Mouse (Mus musculus): Measurements from ENCODE around the gene Rflnb.

The Rflnb gene

DNA sequence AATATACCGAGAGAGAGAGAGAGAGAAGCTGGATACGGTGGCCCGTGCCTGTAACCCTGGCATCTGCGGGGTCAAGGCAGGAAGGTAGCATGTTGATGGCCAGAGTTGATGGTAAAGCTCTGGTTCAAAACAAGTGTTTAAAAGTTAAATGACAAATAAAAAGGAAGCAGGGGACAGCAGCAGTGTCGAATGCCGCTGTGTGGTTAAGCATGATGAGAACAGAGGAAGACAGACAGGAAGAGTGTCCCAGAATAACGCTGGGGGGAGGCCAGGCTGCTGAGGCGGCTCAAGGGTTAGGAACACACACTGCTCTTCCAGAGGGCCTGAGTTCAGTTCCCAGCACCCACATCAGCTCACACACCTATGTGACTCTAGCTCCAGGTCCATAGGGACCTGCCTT, 35.1 kb downstream of the Rflnb start:
- intact Hi-C loops (cut with DNase I) = no loop called here

GRCm38 (mm10) chr11:75991911-75992310, 35.7 kb downstream of the Rflnb start:
- intact Hi-C loops (cut with DNase I) = no loop called here

- intact Hi-C loops (cut with DNase I) = no loop called here
Observed at GRCm38 (mm10) chr11:75990965-75991835, 36.4 kb downstream of the Rflnb start.

DNA sequence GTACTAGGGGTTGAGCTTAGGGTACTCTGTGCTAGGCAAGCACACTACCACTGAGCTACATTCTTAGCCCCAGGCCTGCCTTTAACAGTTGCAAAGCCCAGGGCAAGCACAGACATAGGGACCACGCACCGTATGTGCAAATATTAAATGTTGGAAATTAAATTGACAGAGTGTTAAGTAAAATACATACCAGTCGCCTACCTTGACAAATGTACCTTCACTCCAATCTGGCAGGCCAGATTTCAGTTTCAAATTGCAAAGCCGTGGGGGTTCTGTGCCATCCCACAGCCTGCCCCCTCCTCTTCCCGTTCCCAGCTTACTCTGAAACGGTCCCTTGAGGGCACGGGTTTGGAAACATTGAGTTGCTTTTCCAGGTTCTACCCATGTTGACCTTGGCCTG, 41.6 kb downstream of the Rflnb start:
- intact Hi-C loops (cut with DNase I) = no loop called here

- intact Hi-C loops (cut with DNase I) = no loop called here
Observed at GRCm38 (mm10) chr11:75984581-75984980, 43.0 kb downstream of the Rflnb start.

DNA sequence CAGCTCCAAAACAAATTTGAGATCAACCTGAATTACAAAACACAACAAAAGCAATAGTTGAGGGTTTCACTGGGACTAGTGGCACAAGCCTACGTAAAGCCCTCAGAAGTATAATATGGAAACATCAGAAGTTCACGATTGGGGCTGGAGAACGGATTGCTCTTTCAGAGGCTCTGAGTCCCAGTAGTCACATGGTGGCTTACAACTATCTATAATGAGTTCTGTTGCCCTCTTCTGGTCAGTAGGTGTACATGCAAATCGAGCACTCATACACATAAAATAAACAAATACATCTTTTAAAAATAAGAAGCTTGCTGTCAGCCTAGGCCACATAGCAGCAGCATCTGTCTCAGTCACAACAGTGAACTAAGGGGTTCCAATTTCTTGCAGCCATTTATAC, 44.4 kb downstream of the Rflnb start:
- intact Hi-C loops (cut with DNase I) = no loop called here

DNA sequence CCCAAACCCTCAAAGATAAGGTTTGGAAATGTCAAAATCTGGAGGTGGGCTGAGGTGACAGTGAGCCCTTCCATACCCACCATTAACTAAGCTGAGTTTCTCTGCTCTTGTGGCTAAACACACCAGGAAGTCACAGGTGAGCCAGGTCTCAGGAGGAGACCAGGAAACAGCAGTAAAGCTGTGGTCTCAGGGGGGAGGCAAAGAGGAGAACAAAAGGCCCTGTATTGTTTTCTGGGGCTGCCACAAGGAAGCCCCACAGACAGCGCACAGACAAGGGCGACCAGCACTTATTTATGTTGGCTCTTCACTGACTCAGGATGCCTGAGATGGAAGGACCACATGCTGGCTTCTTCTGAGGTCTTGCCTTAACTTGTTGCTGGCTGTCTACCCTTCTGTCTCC, 47.2 kb downstream of the Rflnb start:
- intact Hi-C loops (cut with DNase I) = no loop called here

GRCm38 (mm10) chr11:75978051-75978450, 49.5 kb downstream of the Rflnb start:
- intact Hi-C loops (cut with DNase I) = no loop called here

- intact Hi-C loops (cut with DNase I) = no loop called here
Observed at GRCm38 (mm10) chr11:75976748-75977147, 50.8 kb downstream of the Rflnb start.

DNA sequence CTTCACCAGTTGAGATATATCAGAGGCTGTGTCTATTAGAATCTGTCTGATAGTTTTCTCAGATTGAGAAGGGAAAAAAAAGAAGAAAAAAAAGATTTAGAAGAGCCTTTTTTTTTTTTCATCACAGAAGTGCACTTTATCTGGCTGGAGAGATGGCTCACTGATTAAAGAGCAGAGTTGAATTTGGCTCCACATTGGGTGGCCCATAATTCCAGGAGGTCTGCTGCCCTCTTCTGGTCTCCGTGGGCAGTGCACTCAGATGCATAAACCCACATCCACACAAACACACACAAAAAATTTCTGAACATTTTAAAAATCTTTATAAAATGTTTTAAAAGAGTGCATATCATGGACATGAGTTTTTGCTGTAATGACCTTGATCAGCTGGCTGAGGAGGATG, 53.6 kb downstream of the Rflnb start:
- intact Hi-C loops (cut with DNase I) = no loop called here

GRCm38 (mm10) chr11:75972916-75973567, 54.5 kb downstream of the Rflnb start:
- intact Hi-C loops (cut with DNase I) = no loop called here

DNA sequence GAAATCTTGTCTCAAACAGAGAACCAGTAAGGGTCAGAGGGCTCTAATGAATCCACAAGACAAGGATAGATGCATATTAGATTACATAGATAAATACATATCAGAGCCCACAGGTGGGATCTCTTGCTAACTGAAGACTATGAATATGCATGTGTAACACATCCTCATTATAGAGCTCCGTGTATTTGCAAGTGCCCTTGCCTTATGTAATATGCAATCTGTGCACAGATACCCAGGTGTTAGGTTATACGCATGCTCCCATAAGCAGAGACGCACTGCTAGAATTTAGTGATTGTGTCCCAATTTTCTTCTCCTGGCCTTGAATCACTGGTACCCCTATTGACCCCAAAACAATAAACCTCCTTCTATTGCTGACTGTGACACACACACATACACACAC, 55.4 kb downstream of the Rflnb start:
- intact Hi-C loops (cut with DNase I) = no loop called here

GRCm38 (mm10) chr11:75970629-75971028, 57.0 kb downstream of the Rflnb start:
- intact Hi-C loops (cut with DNase I) = no loop called here
